Mouse (Mus musculus): Measurements from ENCODE around the gene Zfp799. TPM values are rescaled to one million over a fixed set of nuclear protein-coding genes. Genes with fewer than 3 reads are reported as not detected.

The Zfp799 gene
- total RNA-seq (2023), result 10 to 100 TPM; 10.4 to 11.3 TPM

GRCm38 (mm10) chr17:32829540-32830417 lies at the start of gene Zfp799:
Gene Zfp799, minus strand, starts transcription at chr17:32830261.

GRCm38 (mm10) chr17:32809544-32810374 lies 20.3 kb downstream of the Zfp799 start, which contains the start of gene Zfp811:
Gene Zfp811, minus strand, starts transcription at chr17:32809931.

GRCm38 (mm10) chr17:32788094-32788559 lies 41.9 kb downstream of the Zfp799 start, which contains the start of gene Zfp871:
Gene Zfp871, minus strand, starts transcription at chr17:32788287.

Other genes starting within 250 kb of the Zfp799 start
- not detected for gene Cyp4f37, start 209.0 kb downstream of the Zfp799 start, total RNA-seq (2023)
- not detected for gene Cyp4f40, start 171.4 kb downstream of the Zfp799 start, total RNA-seq (2023)
- gene Cyp4f15, start 144.6 kb downstream of the Zfp799 start, total RNA-seq (2023), result not detected
- gene Zfp871, start 42.0 kb downstream of the Zfp799 start, total RNA-seq (2023), result 10 to 100 TPM; 88.9 to 95.9 TPM
- 1 to 10 TPM; 1.3 to 2.1 TPM for gene Zfp811, start 20.3 kb downstream of the Zfp799 start, total RNA-seq (2023)
- gene Zfp870, start 61.4 kb upstream of the Zfp799 start, total RNA-seq (2023), result 1 to 10 TPM in 1 of 2 experiments, under 1 TPM in 1; 0.89 to 2.3 TPM
- gene Cyp4f14, start 87.1 kb upstream of the Zfp799 start, total RNA-seq (2023), result not detected
- gene Cyp4f13, start 117.1 kb upstream of the Zfp799 start, total RNA-seq (2023), result 10 to 100 TPM; 77.5 to 83.8 TPM
- 10 to 100 TPM; 23.1 to 30.3 TPM for gene Zfp472, start 135.6 kb upstream of the Zfp799 start, total RNA-seq (2023)
- 10 to 100 TPM; 14.3 to 15.0 TPM for gene Zfp952, start 162.9 kb upstream of the Zfp799 start, total RNA-seq (2023)
- gene Zfp763, start 203.1 kb upstream of the Zfp799 start, total RNA-seq (2023), result 1 to 10 TPM; 7.7 to 9.2 TPM
- gene 4921501E09Rik, start 237.8 kb upstream of the Zfp799 start, total RNA-seq (2023), result not detected

Measured in T-cell, adult 66 days (primary cell).